Mouse (Mus musculus) heart, embryonic 11.5 days (tissue): Measurements from ENCODE around the gene Foxm1. TPM values are rescaled to one million over a fixed set of nuclear protein-coding genes. Genes with fewer than 3 reads are reported as not detected.

Source experiments
- ATAC-seq: fragments of 200-750 bp; cut with Nextera tagmentation; replicated peaks from 2 replicates; pipeline ENCODE4 v1.8.0; 2017; ENCODE audit warnings: moderate library complexity; ENCODE audit not compliant: insufficient number of reproducible peaks, low FRiP score, low TSS enrichment
- H3K27ac ChIP-seq: fragments of 300-500 bp; sonication (generic); 2 replicates; pipeline ENCODE4 v1.5.1; 2014; ENCODE audit warnings: mild to moderate bottlenecking, low read depth, low read length
- H3K27me3 ChIP-seq: fragments of 300-500 bp; sonication (generic); 2 replicates; pipeline ENCODE4 v1.6.1; 2014; ENCODE audit warnings: mild to moderate bottlenecking, low read length, mixed read lengths; ENCODE audit not compliant: control insufficient read depth, insufficient read depth
- H3K36me3 ChIP-seq: fragments of 300-500 bp; sonication (generic); 2 replicates; pipeline ENCODE4 v1.6.1; 2014; ENCODE audit warnings: mild to moderate bottlenecking, low read length, moderate library complexity, mixed read lengths; ENCODE audit not compliant: control insufficient read depth, insufficient read depth
- H3K4me1 ChIP-seq: fragments of 300-500 bp; sonication (generic); 2 replicates; pipeline ENCODE4 v1.6.1; 2014; ENCODE audit warnings: low read length; ENCODE audit not compliant: control insufficient read depth, insufficient read depth
- H3K4me2 ChIP-seq: fragments of 300-500 bp; sonication (generic); 2 replicates; pipeline ENCODE4 v1.6.1; 2014; ENCODE audit warnings: mild to moderate bottlenecking, moderate library complexity
- H3K4me3 ChIP-seq: fragments of 300-500 bp; sonication (generic); 2 replicates; pipeline ENCODE4 v1.5.1; 2014; ENCODE audit warnings: low read depth, low read length
- H3K9ac ChIP-seq: fragments of 300-500 bp; sonication (generic); 2 replicates; pipeline ENCODE4 v1.6.1; 2014; ENCODE audit warnings: mild to moderate bottlenecking, low read depth, low read length, moderate library complexity
- H3K9me3 ChIP-seq: fragments of 300-500 bp; sonication (generic); replicated peaks from 2 replicates; pipeline ENCODE4 v1.6.1; 2016; ENCODE audit warnings: low read length; ENCODE audit not compliant: control insufficient read depth
- WGBS: fragments of 180-500 bp; shearing (Covaris S2); extraction: QIAGEN DNeasy Blood & Tissue Kit; methylation state at CpG from one replicate; pipeline ENCODE4 v1.1.7; 2014; ENCODE audit not compliant: insufficient replicate concordance; 5-methylcytosine and 5-hydroxymethylcytosine counted together
- polyA plus RNA-seq: library from polyadenylated mRNA; unstranded; fragments of >200 nt; fragmentation: Nextera tagmentation; extraction: Ambion mirVana; gene quantifications from 2 replicates; pipeline ENCODE4 v1.2.1, GENCODE M21; 2014

Gene Foxm1
- polyA plus RNA-seq, 1 experiment from 2014 or later = 23.1 TPM

DNA sequence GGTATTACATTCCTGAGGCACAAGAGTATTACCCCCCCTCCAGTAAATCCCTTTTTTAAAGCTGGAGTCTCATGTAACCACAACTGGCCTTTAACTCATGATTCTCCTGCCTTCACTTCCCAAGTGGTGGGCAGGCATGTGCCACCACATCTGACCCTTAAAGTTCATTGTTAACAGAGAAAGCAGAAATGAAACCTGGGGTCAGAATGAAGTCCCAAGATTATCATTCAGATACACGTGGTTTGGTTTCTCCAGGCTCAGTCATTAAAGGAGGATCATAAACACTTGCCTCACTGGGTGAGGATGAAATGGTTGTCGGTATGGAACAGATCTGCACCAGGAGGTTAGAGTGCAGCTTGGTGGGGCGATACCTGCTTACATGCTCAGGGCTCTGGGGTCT is 18.5 kb downstream of the Foxm1 start:
- H3K4me3 ChIP-seq = no peak overlapping the region
- H3K9me3 ChIP-seq = no peaks in the 10 kb centered on the region
- H3K4me1 ChIP-seq = no peaks in the 10 kb centered on the region
- H3K9ac ChIP-seq = no peak overlapping the region
- no peaks in the 10 kb centered on the region for H3K36me3 ChIP-seq
- ATAC-seq = no peak
- no peak overlapping the region for H3K4me2 ChIP-seq
- H3K27ac ChIP-seq = no peak overlapping the region
- 71% methylated on average over 3 of the region's 3 CpGs for WGBS
- no peaks in the 10 kb centered on the region for H3K27me3 ChIP-seq

DNA sequence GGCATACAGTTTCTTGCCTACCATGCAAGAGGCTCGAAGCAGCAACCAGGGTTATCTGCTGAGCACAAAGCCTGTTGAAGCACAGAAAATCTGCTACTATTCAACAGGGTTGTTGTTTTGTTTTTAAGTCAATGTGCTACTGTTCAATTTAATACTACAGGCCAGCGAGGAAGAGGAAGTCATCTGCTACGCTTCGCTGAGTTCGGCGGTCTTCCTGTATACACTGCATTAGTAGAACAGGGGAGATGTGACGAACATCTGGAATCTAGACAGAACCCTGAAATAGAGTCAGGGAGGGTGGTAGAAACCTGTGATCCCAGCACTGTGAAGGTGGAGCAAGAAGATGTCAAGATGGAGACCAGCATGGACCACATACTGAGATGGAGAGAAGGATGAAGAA is 21.0 kb downstream of the Foxm1 start:
- no peak overlapping the region for H3K27ac ChIP-seq
- no peak for ATAC-seq
- H3K9ac ChIP-seq = no peak overlapping the region
- no peaks in the 10 kb centered on the region for H3K9me3 ChIP-seq
- H3K27me3 ChIP-seq = no peaks in the 10 kb centered on the region
- no peaks in the 10 kb centered on the region for H3K4me1 ChIP-seq
- no peak overlapping the region for H3K4me3 ChIP-seq
- H3K4me2 ChIP-seq = no peak overlapping the region
- H3K36me3 ChIP-seq = no peaks in the 10 kb centered on the region
- WGBS = 83% methylated on average over 7 of the region's 7 CpGs

DNA sequence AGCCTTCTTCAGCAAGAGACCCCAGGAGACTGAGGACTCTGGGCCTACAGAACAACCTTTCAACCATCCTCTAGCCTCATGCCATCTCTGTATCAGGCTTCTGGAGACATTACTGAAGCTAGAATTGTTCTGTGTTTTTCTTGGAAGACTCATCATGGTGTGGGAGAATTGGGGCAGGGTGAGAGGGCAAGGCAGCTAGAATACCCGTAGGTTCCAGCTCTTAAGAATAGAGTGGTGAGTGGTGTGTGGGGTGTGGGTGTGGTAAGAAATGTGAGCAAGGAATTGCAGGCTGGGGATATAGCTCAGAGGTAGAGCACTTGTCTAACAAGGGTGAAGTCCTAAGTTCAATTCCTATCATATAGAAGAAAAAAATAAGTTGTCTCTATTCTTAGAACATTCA is 22.3 kb downstream of the Foxm1 start:
- Histone ChIP-seq H3K36me3 (no peaks in the 10 kb centered on the region), H3K27ac (no peak overlapping the region), H3K4me3 (no peak overlapping the region), H3K9me3 (no peaks in the 10 kb centered on the region), H3K9ac (no peak overlapping the region), H3K4me2 (no peak overlapping the region), H3K27me3 (no peaks in the 10 kb centered on the region), H3K4me1 (no peaks in the 10 kb centered on the region)
- 80% methylated on average over 1 of the region's 1 CpGs for WGBS
- no peak for ATAC-seq

DNA sequence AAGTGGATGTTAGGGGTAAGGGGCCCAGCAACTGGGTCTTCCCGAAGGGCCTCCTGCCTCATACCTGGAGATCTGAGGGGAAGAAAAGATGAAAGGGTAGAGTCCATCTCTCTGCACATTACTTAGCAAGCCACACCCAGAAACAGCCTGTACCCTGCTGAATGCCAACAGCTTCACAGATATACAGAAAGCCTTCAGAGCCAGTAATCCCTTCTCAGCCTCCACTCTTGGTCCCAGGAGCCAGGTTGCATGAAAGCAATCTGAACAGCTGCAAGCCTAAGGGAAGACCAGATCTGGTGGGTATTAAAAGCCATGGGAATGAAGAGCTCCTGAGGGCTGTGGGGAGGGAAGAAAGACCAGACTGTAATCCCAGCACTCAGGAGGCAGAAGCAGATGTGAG is 26.4 kb downstream of the Foxm1 start:
- H3K27me3 ChIP-seq = no peaks in the 10 kb centered on the region
- H3K4me3 ChIP-seq = no peak overlapping the region
- H3K4me1 ChIP-seq = no peaks in the 10 kb centered on the region
- WGBS = 72% methylated on average over 1 of the region's 1 CpGs
- H3K36me3 ChIP-seq = no peaks in the 10 kb centered on the region
- ATAC-seq = no peak
- H3K27ac ChIP-seq = no peak overlapping the region
- no peaks in the 10 kb centered on the region for H3K9me3 ChIP-seq
- H3K9ac ChIP-seq = no peak overlapping the region
- H3K4me2 ChIP-seq = no peak overlapping the region

DNA sequence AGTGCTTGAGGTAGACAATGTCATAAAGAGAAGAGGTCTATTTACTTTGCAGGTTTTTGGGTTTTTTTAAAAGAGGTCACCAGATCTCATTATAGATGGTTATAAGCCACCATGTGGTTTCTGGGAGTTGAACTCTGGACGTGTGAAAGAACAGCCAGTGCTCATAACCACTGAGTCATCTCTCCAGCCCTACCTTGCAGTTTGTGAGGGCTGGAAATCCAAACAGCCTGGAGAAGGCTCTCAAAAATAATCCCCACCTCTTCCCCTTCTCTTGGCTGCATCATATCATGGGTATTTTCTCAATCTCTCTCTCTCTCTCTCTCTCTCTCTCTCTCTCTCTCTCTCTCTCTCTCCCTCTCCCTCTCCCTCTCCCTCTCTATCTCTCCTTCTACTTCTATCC is 27.9 kb downstream of the Foxm1 start:
- no peak for ATAC-seq
- Histone ChIP-seq H3K9me3 (no peaks in the 10 kb centered on the region), H3K27me3 (no peaks in the 10 kb centered on the region), H3K9ac (no peak overlapping the region), H3K36me3 (no peaks in the 10 kb centered on the region), H3K4me2 (no peak overlapping the region), H3K4me1 (no peaks in the 10 kb centered on the region), H3K4me3 (no peak overlapping the region), H3K27ac (no peak overlapping the region)
- WGBS = 56% methylated on average over 1 of the region's 1 CpGs

DNA sequence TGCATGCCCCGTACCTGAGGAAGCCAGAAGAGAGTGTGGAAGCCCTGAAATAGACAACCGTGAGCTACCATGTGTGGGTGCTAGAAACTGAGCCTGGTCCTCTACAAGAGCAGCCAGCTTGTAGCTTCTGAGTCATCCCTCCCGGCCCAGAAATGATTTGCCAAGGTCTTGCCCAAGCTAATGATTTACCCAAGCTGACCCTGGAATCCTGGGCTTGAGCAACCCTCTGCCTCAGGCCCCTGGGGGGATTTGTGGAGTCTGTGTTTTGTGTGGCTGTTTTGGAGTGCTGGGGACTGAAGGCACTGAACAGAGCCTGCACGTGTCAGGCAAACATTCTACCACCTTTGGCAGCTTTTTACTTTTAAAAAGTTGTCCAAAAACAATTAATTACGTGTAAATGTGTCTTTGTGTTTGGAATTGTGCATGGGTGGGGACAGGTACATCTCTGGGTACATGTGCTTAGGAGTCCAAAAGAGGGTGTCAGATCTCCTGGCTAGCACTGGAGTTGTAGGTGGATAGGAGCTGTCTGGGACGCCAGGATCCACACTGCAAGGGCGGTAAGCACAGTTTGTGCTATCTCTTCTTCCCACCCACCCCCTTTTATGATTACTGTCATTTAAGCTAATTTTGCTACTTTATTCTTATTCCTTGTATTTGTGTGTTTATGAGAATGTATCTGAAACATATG is 35.0 kb downstream of the Foxm1 start:
- Histone ChIP-seq H3K4me1 (peaks cover 6% of the 10 kb centered on the region; the same call in 1 of the 2 replicates), H3K4me3 (no peak overlapping the region), H3K27ac (no peak overlapping the region), H3K9me3 (no peaks in the 10 kb centered on the region), H3K9ac (no peak overlapping the region), H3K4me2 (no peak overlapping the region), H3K27me3 (no peaks in the 10 kb centered on the region), H3K36me3 (no peaks in the 10 kb centered on the region)
- 70% methylated on average over 7 of the region's 7 CpGs for WGBS
- no peak for ATAC-seq

DNA sequence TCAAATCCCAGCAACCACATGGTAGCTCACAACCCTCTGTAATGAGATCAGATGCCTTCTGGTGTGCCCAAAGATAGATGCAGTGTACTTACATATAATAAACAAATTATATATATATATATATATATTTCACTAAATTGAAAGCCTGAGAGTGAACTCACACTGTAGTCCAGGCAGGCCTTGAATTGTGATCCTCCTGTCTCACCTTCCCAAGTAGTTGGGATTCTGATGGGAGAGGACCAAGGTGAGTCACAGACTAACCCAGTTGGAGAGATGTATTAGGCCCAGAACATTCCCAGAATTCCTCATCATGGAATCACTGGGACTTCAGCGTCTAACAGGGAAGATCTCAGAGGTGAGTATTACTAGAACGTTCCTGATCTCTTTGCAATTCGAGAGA is 36.2 kb downstream of the Foxm1 start, which contains the start of gene Nrip2:
Gene Nrip2 (plus strand): TSS at position 301 of the 400 bp plus-strand sequence.
- Histone ChIP-seq H3K4me3 (peak within 1 kb of the TSS; percentile 23), H3K27me3 (no peaks in the 10 kb centered on the region), H3K4me2 (peak within 1 kb of the TSS; percentile 57), H3K27ac (no peak within 1 kb of the TSS; the same call in 1 of the 2 replicates), H3K4me1 (peaks cover 6% of the 10 kb centered on the region; the same call in 1 of the 2 replicates), H3K9me3 (no peaks in the 10 kb centered on the region), H3K9ac (peak within 1 kb of the TSS; percentile 66), H3K36me3 (no peaks in the 10 kb centered on the region)
- no peak for ATAC-seq
- 68% methylated on average over 3 of the region's 3 CpGs for WGBS

DNA sequence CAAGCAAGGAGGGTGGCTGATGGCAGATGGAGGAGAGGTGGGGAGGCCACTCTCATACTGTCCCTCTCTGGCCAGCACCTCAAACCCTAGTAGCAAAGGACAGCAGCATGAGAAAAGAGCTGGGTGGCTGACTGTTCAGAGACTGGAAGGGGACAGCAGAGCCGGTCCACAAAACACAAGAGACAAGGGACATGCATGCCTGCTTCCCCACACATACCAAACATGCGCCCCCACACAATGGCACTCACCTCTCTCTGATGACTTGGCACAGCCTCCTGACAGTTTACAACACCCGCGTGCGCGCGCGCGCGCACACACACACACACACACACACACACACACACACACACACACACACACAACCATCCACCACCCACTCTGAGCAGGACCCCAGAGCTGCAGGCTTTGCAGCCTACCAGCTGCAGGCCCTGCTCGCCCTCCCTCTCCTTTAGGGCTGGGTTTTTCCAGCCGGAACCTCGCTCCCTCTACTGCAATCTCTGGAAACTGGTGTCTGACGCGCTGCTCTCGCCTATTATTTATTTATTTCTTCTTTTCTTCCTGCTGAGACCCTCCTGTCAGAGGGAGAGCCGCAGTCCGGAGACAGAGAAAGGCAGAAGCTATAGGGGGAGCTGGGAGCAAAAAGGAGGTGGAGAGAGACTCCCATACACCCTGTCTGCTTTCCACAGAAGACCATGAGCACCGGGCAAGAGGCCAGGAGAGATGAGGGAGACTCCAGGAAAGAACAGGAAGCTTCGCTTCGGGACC is 36.8 kb downstream of the Foxm1 start:
- H3K4me3 ChIP-seq = peak overlapping the region; percentile 23
- 48% methylated on average over 21 of the region's 21 CpGs for WGBS
- no peak; the same call in 1 of the 2 replicates for ATAC-seq
- peaks cover 6% of the 10 kb centered on the region; the same call in 1 of the 2 replicates for H3K4me1 ChIP-seq
- peak overlapping the region; percentile 66 for H3K9ac ChIP-seq
- H3K4me2 ChIP-seq = peak overlapping the region; percentile 57
- H3K27me3 ChIP-seq = no peaks in the 10 kb centered on the region
- no peak overlapping the region; the same call in 1 of the 2 replicates for H3K27ac ChIP-seq
- H3K9me3 ChIP-seq = no peaks in the 10 kb centered on the region
- H3K36me3 ChIP-seq = no peaks in the 10 kb centered on the region
